Mouse (Mus musculus) midbrain, embryonic 15.5 days (tissue): ENCODE data around the gene Fgfr2. TPM values are rescaled to one million over a fixed set of nuclear protein-coding genes. Genes with fewer than 3 reads are reported as not detected.

Source experiments
- ATAC-seq: fragments of 200-750 bp; cut with Nextera tagmentation; replicated peaks from 2 replicates; pipeline ENCODE4 v1.8.0; 2017; ENCODE audit warnings: moderate TSS enrichment
- H3K27ac ChIP-seq: fragments of 300-500 bp; sonication (generic); 2 replicates; pipeline ENCODE4 v1.5.1; 2015; ENCODE audit warnings: mild to moderate bottlenecking, inconsistent platforms
- H3K27me3 ChIP-seq: fragments of 300-500 bp; sonication (generic); replicated peaks from 2 replicates; pipeline ENCODE4 v1.6.1; 2015; ENCODE audit warnings: inconsistent platforms
- H3K36me3 ChIP-seq: fragments of 300-500 bp; sonication (generic); replicated peaks from 2 replicates; pipeline ENCODE4 v1.6.1; 2015; ENCODE audit warnings: inconsistent platforms
- H3K4me1 ChIP-seq: fragments of 300-500 bp; sonication (generic); 2 replicates; pipeline ENCODE4 v1.6.1; 2015; ENCODE audit warnings: inconsistent platforms
- H3K4me2 ChIP-seq: fragments of 300-500 bp; sonication (generic); 2 replicates; pipeline ENCODE4 v1.6.1; 2015; ENCODE audit warnings: inconsistent platforms, mild to moderate bottlenecking, moderate library complexity
- H3K4me3 ChIP-seq: fragments of 300-500 bp; sonication (generic); 2 replicates; pipeline ENCODE4 v1.5.1; 2015; ENCODE audit warnings: mild to moderate bottlenecking, inconsistent platforms
- H3K9ac ChIP-seq: fragments of 300-500 bp; sonication (generic); 2 replicates; pipeline ENCODE4 v1.6.1; 2015; ENCODE audit warnings: mild to moderate bottlenecking, inconsistent platforms
- H3K9me3 ChIP-seq: fragments of 300-500 bp; sonication (generic); 2 replicates; pipeline ENCODE4 v1.6.1; 2016; ENCODE audit warnings: inconsistent platforms
- WGBS: fragments of 180-500 bp; shearing (Covaris S2); methylation state at CpG from one replicate; pipeline ENCODE4 v1.1.7; 2015; ENCODE audit warnings: mixed read lengths; 5-methylcytosine and 5-hydroxymethylcytosine counted together
- polyA plus RNA-seq: library from polyadenylated mRNA; unstranded; fragments of >200 nt; fragmentation: Nextera tagmentation; extraction: Ambion mirVana; gene quantifications from 2 replicates; pipeline ENCODE4 v1.2.1, GENCODE M21; 2015

Fgfr2 gene
- polyA plus RNA-seq, 1 experiment from 2014 or later: 23.3 TPM

GRCm38 (mm10) chr7:131009178-131009577 lies 2114.0 kb downstream of the Fgfr2 start:
- H3K4me2 ChIP-seq: no peak overlapping the region
- WGBS: 88% methylated on average over 5 of the region's 5 CpGs
- no peaks in the 10 kb centered on the region for H3K36me3 ChIP-seq
- H3K9ac ChIP-seq: no peak overlapping the region
- H3K27ac ChIP-seq: no peak overlapping the region
- no peaks in the 10 kb centered on the region for H3K27me3 ChIP-seq
- ATAC-seq: no peak
- 0 out of 2 replicates have a peak, but pooled peaks cover 7% of the 10 kb centered on the region for H3K9me3 ChIP-seq
- H3K4me3 ChIP-seq: no peak overlapping the region
- H3K4me1 ChIP-seq: no peaks in the 10 kb centered on the region

GRCm38 (mm10) chr7:131007221-131007620 lies 2115.9 kb downstream of the Fgfr2 start:
- no peaks in the 10 kb centered on the region for H3K4me1 ChIP-seq
- H3K27ac ChIP-seq: no peak overlapping the region
- H3K4me3 ChIP-seq: no peak overlapping the region
- no peaks in the 10 kb centered on the region for H3K36me3 ChIP-seq
- no peak overlapping the region for H3K4me2 ChIP-seq
- WGBS: 100% methylated on average over 2 of the region's 2 CpGs
- ATAC-seq: no peak
- no peak overlapping the region for H3K9ac ChIP-seq
- H3K9me3 ChIP-seq: 0 out of 2 replicates have a peak, but pooled peaks cover 7% of the 10 kb centered on the region
- no peaks in the 10 kb centered on the region for H3K27me3 ChIP-seq

- Histone ChIP-seq H3K36me3 (no peaks in the 10 kb centered on the region), H3K27me3 (no peaks in the 10 kb centered on the region), H3K9me3 (0 out of 2 replicates have a peak, but pooled peaks cover 7% of the 10 kb centered on the region), H3K4me1 (no peaks in the 10 kb centered on the region), H3K9ac (no peak overlapping the region), H3K27ac (no peak overlapping the region), H3K4me3 (no peak overlapping the region), H3K4me2 (no peak overlapping the region)
- ATAC-seq: no peak
- 87% methylated on average over 5 of the region's 5 CpGs for WGBS
Measured at GRCm38 (mm10) chr7:131004071-131004470, 2119.1 kb downstream of the Fgfr2 start.

DNA sequence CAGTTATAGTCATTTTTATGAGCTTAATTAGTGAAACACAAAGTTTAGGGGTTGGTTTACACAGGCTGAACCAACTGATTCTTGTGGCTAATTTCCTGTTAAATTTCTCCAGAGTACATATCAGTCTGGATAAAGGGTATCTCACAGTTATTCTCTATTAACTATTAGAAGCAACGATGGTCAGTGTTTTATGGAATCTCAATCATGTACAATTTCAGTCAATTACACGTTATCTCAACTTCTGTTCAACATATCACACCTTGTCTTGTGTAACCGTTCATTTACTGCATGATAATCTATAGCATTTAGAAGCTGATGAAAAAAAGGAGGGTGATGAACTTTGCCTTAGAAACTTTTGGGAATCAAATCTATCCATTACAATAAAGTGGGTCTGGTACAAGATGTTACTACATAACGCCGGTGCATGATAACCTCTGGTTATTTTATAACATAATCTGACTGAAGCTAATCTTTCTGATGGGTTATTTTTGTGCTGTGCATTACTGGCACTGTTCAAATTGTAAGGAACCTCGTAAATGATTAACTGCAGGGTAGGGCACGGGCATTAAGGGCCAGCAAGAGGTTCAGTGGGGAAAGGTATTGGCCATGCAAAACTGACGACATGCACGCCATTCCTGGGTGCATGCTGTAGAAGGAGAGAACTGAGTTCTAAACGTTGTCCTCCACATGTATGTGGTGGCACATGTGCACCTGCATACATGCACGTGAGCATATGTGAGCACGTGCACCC lies 2121.0 kb downstream of the Fgfr2 start:
- no peaks in the 10 kb centered on the region for H3K36me3 ChIP-seq
- ATAC-seq: no peak
- H3K9me3 ChIP-seq: 0 out of 2 replicates have a peak, but pooled peaks cover 2% of the 10 kb centered on the region
- WGBS: 90% methylated on average over 12 of the region's 12 CpGs
- H3K9ac ChIP-seq: no peak overlapping the region
- H3K27ac ChIP-seq: no peak overlapping the region
- H3K4me3 ChIP-seq: no peak overlapping the region
- H3K27me3 ChIP-seq: no peaks in the 10 kb centered on the region
- no peak overlapping the region for H3K4me2 ChIP-seq
- H3K4me1 ChIP-seq: no peaks in the 10 kb centered on the region

GRCm38 (mm10) chr7:130993907-130994306 lies 2129.2 kb downstream of the Fgfr2 start:
- Histone ChIP-seq H3K9me3 (no peaks in the 10 kb centered on the region), H3K27ac (no peak overlapping the region), H3K4me1 (no peaks in the 10 kb centered on the region), H3K9ac (no peak overlapping the region), H3K4me3 (no peak overlapping the region), H3K27me3 (no peaks in the 10 kb centered on the region), H3K36me3 (no peaks in the 10 kb centered on the region), H3K4me2 (no peak overlapping the region)
- WGBS: 55% methylated on average over 8 of the region's 8 CpGs
- ATAC-seq: no peak

DNA sequence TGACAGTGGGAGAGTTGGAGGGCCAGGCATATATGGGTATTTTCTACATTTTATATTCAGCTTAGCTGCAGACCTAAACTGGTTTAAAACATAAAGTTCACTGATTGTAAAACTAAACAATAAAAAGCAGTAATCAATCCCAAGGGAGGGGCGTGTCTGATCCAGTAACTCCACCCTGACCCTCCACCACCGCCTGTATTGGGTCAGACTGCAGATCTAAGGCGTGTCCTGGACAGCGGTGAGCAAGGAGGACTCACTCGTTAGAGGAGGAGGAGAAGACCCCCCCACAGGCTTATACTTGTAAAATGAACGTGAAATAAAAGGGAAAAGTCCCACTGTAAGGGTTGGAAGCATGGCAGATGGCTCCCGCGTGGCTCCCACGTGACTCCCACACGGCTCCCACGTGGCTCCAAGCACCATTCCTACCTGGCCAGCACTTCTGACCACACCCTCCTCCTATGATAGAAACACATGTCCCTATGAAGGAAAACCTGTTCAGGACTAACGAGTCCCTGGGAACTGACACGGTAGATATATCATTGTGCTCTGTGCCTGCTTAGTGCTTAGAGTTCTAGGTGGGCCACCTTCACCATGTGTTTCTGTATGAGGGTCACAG lies 2131.9 kb downstream of the Fgfr2 start:
- no peak for ATAC-seq
- no peak overlapping the region for H3K4me3 ChIP-seq
- 89% methylated on average over 13 of the region's 13 CpGs for WGBS
- no peaks in the 10 kb centered on the region for H3K36me3 ChIP-seq
- H3K27me3 ChIP-seq: no peaks in the 10 kb centered on the region
- no peaks in the 10 kb centered on the region for H3K9me3 ChIP-seq
- no peak overlapping the region for H3K4me2 ChIP-seq
- no peaks in the 10 kb centered on the region for H3K4me1 ChIP-seq
- H3K27ac ChIP-seq: no peak overlapping the region
- no peak overlapping the region for H3K9ac ChIP-seq

GRCm38 (mm10) chr7:130989371-130989770 lies 2133.8 kb downstream of the Fgfr2 start:
- Histone ChIP-seq H3K27me3 (no peaks in the 10 kb centered on the region), H3K4me3 (no peak overlapping the region), H3K4me2 (no peak overlapping the region), H3K9ac (no peak overlapping the region), H3K27ac (no peak overlapping the region), H3K9me3 (no peaks in the 10 kb centered on the region), H3K4me1 (no peaks in the 10 kb centered on the region), H3K36me3 (no peaks in the 10 kb centered on the region)
- WGBS: 55% methylated on average over 3 of the region's 3 CpGs
- no peak for ATAC-seq

DNA sequence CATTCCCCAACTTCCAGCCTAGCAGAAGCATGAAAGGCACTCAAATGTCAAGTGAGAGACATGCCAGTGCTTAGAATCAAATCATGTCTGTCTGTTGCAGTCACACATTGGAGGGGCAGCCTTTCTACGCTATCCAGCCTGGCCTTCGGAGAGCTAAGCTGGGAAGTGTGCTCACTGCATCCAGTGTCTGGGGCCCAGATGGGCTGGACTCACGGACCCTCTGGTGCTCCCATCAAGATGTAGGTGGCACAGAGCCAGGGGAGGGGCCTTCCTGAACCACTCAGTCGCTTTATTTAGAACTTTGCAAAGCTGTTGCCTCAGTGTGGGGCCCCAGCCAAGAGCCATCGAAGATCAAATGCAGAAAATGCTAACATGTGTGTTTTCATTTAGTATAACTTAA lies 2135.0 kb downstream of the Fgfr2 start:
- Histone ChIP-seq H3K4me1 (no peaks in the 10 kb centered on the region), H3K9ac (no peak overlapping the region), H3K27ac (no peak overlapping the region), H3K4me3 (no peak overlapping the region), H3K9me3 (no peaks in the 10 kb centered on the region), H3K4me2 (no peak overlapping the region), H3K36me3 (no peaks in the 10 kb centered on the region), H3K27me3 (no peaks in the 10 kb centered on the region)
- 82% methylated on average over 5 of the region's 5 CpGs for WGBS
- no peak for ATAC-seq

- no peak overlapping the region for H3K9ac ChIP-seq
- H3K36me3 ChIP-seq: no peaks in the 10 kb centered on the region
- no peak overlapping the region for H3K4me2 ChIP-seq
- no peaks in the 10 kb centered on the region for H3K27me3 ChIP-seq
- no peaks in the 10 kb centered on the region for H3K4me1 ChIP-seq
- H3K27ac ChIP-seq: no peak overlapping the region
- ATAC-seq: no peak
- 85% methylated on average over 3 of the region's 3 CpGs for WGBS
- H3K4me3 ChIP-seq: no peak overlapping the region
- no peaks in the 10 kb centered on the region for H3K9me3 ChIP-seq
Measured at GRCm38 (mm10) chr7:130985716-130986115, 2137.4 kb downstream of the Fgfr2 start.

- no peak overlapping the region for H3K4me3 ChIP-seq
- no peak overlapping the region for H3K27ac ChIP-seq
- H3K4me2 ChIP-seq: no peak overlapping the region
- H3K4me1 ChIP-seq: no peaks in the 10 kb centered on the region
- ATAC-seq: no peak
- 88% methylated on average over 12 of the region's 12 CpGs for WGBS
- no peaks in the 10 kb centered on the region for H3K27me3 ChIP-seq
- H3K36me3 ChIP-seq: no peaks in the 10 kb centered on the region
- H3K9me3 ChIP-seq: no peaks in the 10 kb centered on the region
- no peak overlapping the region for H3K9ac ChIP-seq
Measured at GRCm38 (mm10) chr7:130985193-130985592, 2138.0 kb downstream of the Fgfr2 start.

GRCm38 (mm10) chr7:130984294-130984693 lies 2138.9 kb downstream of the Fgfr2 start:
- WGBS: 88% methylated on average over 7 of the region's 7 CpGs
- no peaks in the 10 kb centered on the region for H3K9me3 ChIP-seq
- H3K4me3 ChIP-seq: no peak overlapping the region
- H3K4me2 ChIP-seq: no peak overlapping the region
- H3K9ac ChIP-seq: no peak overlapping the region
- no peak overlapping the region for H3K27ac ChIP-seq
- H3K27me3 ChIP-seq: no peaks in the 10 kb centered on the region
- no peaks in the 10 kb centered on the region; the same call in 1 of the 2 replicates for H3K4me1 ChIP-seq
- ATAC-seq: no peak
- no peaks in the 10 kb centered on the region for H3K36me3 ChIP-seq

DNA sequence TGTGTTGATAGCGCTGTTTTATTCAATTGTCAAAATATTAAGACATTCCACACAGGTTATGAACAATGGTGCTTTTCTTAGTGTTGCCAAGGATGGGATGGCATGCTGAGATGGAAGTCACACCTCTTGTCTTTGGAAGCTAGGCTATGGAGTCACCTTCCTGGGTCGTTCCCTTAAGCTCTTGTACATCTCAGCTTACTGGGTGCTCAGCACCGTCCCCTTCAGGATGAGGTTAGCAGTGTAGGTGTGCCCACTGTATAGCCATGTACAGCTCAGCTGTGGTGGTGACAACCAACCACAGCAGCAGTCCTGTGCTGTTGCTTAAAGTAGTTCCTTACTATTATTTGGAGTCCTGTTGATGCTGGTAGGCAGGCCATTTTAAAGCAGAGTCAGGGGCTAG lies 2140.3 kb downstream of the Fgfr2 start:
- peaks cover 3% of the 10 kb centered on the region; the same call in 1 of the 2 replicates for H3K4me1 ChIP-seq
- H3K27me3 ChIP-seq: no peaks in the 10 kb centered on the region
- WGBS: 82% methylated on average over 3 of the region's 3 CpGs
- no peaks in the 10 kb centered on the region for H3K9me3 ChIP-seq
- ATAC-seq: no peak
- no peak overlapping the region for H3K9ac ChIP-seq
- no peaks in the 10 kb centered on the region for H3K36me3 ChIP-seq
- H3K4me2 ChIP-seq: no peak overlapping the region
- no peak overlapping the region for H3K27ac ChIP-seq
- H3K4me3 ChIP-seq: no peak overlapping the region

- H3K9me3 ChIP-seq: no peaks in the 10 kb centered on the region
- H3K9ac ChIP-seq: no peak overlapping the region
- 38% methylated on average over 4 of the region's 4 CpGs for WGBS
- no peak overlapping the region for H3K4me3 ChIP-seq
- H3K27ac ChIP-seq: no peak overlapping the region
- no peak overlapping the region for H3K4me2 ChIP-seq
- H3K36me3 ChIP-seq: no peaks in the 10 kb centered on the region
- H3K27me3 ChIP-seq: no peaks in the 10 kb centered on the region
- peaks cover 8% of the 10 kb centered on the region for H3K4me1 ChIP-seq
- no peak for ATAC-seq
Measured at GRCm38 (mm10) chr7:130982371-130982770, 2140.8 kb downstream of the Fgfr2 start.
